Mouse (Mus musculus) myocyte (in vitro differentiated cells): Measurements from ENCODE around the gene Spaca6.

Source experiments
- E2F4 ChIP-seq: IDR thresholded peaks from one replicate; pipeline ENCODE4 v1.6.1; 2011; ENCODE audit warnings: mild to moderate bottlenecking, control low read depth, moderate library complexity; ENCODE audit not compliant: insufficient read depth
- MAX ChIP-seq: IDR thresholded peaks from one replicate; pipeline ENCODE4 v1.6.1; 2011; ENCODE audit warnings: low read depth, mild to moderate bottlenecking, control low read depth
- MYOD1 ChIP-seq, 3 experiments: IDR thresholded peaks; one replicate each; pipeline ENCODE4 v1.6.1; 2011; ENCODE audit warnings: control low read depth in 2 of 3, low read depth in 2 of 3, mild to moderate bottlenecking in 2 of 3, moderate library complexity in 1 of 3; ENCODE audit not compliant: insufficient read length in 2 of 3, control insufficient read depth in 1 of 3
- MYOG ChIP-seq, 3 experiments: IDR thresholded peaks; one replicate each; pipeline ENCODE4 v1.6.1; 2011; ENCODE audit warnings: control low read depth in 2 of 3, low read depth in 2 of 3, mild to moderate bottlenecking in 2 of 3; ENCODE audit not compliant: insufficient read length in 2 of 3, control insufficient read depth in 1 of 3, insufficient read depth in 1 of 3
- POLR2A ChIP-seq: IDR thresholded peaks from one replicate; pipeline ENCODE4 v1.6.1; 2011; ENCODE audit warnings: low read depth, mild to moderate bottlenecking, control low read depth, moderate library complexity; ENCODE audit not compliant: insufficient read length
- POLR2AphosphoS2 ChIP-seq: IDR thresholded peaks from one replicate; pipeline ENCODE4 v1.6.1; 2011; ENCODE audit warnings: low read depth, control low read depth; ENCODE audit not compliant: insufficient read length
- TCF12 ChIP-seq: IDR thresholded peaks from one replicate; pipeline ENCODE4 v1.6.1; 2011; ENCODE audit warnings: mild to moderate bottlenecking, control low read depth; ENCODE audit not compliant: poor library complexity, insufficient read depth, severe bottlenecking
- USF1 ChIP-seq: IDR thresholded peaks from one replicate; pipeline ENCODE4 v1.6.1; 2011; ENCODE audit warnings: low read depth, mild to moderate bottlenecking, control low read depth, moderate library complexity

GRCm38 (mm10) chr17:17849906-17850712 is 23.2 kb downstream of the Spaca6 start:
- no peak for TF ChIP-seq E2F4
- no peak for TF ChIP-seq POLR2A
- no peak for TF ChIP-seq POLR2AphosphoS2
- TF ChIP-seq USF1 = no peak
- no peak for TF ChIP-seq MAX
- TF ChIP-seq TCF12 = no peak
- no peak for TF ChIP-seq MYOD1 (IDR thresholded peaks at IDR 0.05; ENCODE audit: control insufficient read depth in 1 of 3, insufficient read length in 2 of 3, low read depth in 2 of 3)
- TF ChIP-seq MYOG (IDR thresholded peaks at IDR 0.05; ENCODE audit: control insufficient read depth in 1 of 3, insufficient read depth in 1 of 3, insufficient read length in 2 of 3, low read depth in 2 of 3) = no peak
